Mouse (Mus musculus) lung, postnatal 0 days (tissue): ENCODE data around the gene H2al2a.

Source experiments
- CTCF ChIP-seq: IDR thresholded peaks from 2 replicates; pipeline ENCODE4 v1.5.1; 2016; ENCODE audit warnings: antibody characterized with exemption, mild to moderate bottlenecking
- EP300 ChIP-seq: IDR thresholded peaks from 2 replicates; pipeline ENCODE4 v1.6.1; 2016; ENCODE audit warnings: antibody characterized with exemption, mild to moderate bottlenecking, control low read depth

GRCm38 (mm10) chr2:17971407-17971806 lies 25.4 kb downstream of the H2al2a start:
- no peak for TF ChIP-seq CTCF
- TF ChIP-seq EP300: no peak
